Mouse (Mus musculus) hindbrain, postnatal 0 days (tissue): Measurements from ENCODE around the gene Rgp1. TPM values are rescaled to one million over a fixed set of nuclear protein-coding genes. Genes with fewer than 3 reads are reported as not detected.
A peak's percentile ranks its signal among the peaks of the same experiment; 100 is the strongest.

Experiments
- ATAC-seq: fragments of 200-750 bp; cut with Nextera tagmentation; 2 replicates; pipeline ENCODE4 v1.8.0; 2017; ENCODE audit warnings: mild to moderate bottlenecking, moderate TSS enrichment, moderate library complexity
- DNase-seq: peaks from one replicate; pipeline ENCODE4 v3.0.0-alpha.2; 2015; ENCODE audit warnings: low spot score
- H3K27ac ChIP-seq: fragments of 300-500 bp; sonication (generic); 2 replicates; pipeline ENCODE4 v1.5.1; 2014; ENCODE audit warnings: mild to moderate bottlenecking
- H3K27me3 ChIP-seq: fragments of 300-500 bp; sonication (generic); 2 replicates; pipeline ENCODE4 v1.6.1; 2014; ENCODE audit warnings: low read length, mixed read lengths; ENCODE audit not compliant: insufficient read depth
- H3K36me3 ChIP-seq: fragments of 300-500 bp; sonication (generic); 2 replicates; pipeline ENCODE4 v1.6.1; 2014; ENCODE audit warnings: low read length, mixed read lengths; ENCODE audit not compliant: insufficient read depth
- H3K4me1 ChIP-seq: fragments of 300-500 bp; sonication (generic); 2 replicates; pipeline ENCODE4 v1.6.1; 2014; ENCODE audit warnings: antibody characterized with exemption, low read length, mixed read lengths; ENCODE audit not compliant: insufficient read depth
- H3K4me2 ChIP-seq: fragments of 300-500 bp; sonication (generic); 2 replicates; pipeline ENCODE4 v1.6.1; 2014; ENCODE audit warnings: low read depth, mild to moderate bottlenecking, low read length, moderate library complexity, mixed read lengths
- H3K4me3 ChIP-seq: fragments of 300-500 bp; sonication (generic); 2 replicates; pipeline ENCODE4 v1.5.1; 2014; ENCODE audit warnings: low read length
- H3K9ac ChIP-seq: fragments of 300-500 bp; sonication (generic); replicated peaks from 2 replicates; pipeline ENCODE4 v1.6.1; 2014; ENCODE audit warnings: mild to moderate bottlenecking, low read length, moderate library complexity, mixed read lengths
- H3K9me3 ChIP-seq: fragments of 300-500 bp; sonication (generic); 2 replicates; pipeline ENCODE4 v1.6.1; 2016; ENCODE audit warnings: low read length, mixed read lengths
- CTCF ChIP-seq: IDR thresholded peaks from 2 replicates; pipeline ENCODE4 v1.5.1; 2016; ENCODE audit warnings: antibody characterized with exemption, control low read depth, low read depth
- WGBS: fragments of 180-500 bp; shearing (Covaris S2); extraction: QIAGEN DNeasy Blood & Tissue Kit; methylation state at CpG from one replicate; pipeline ENCODE4 v1.1.7; 2014; 5-methylcytosine and 5-hydroxymethylcytosine counted together
- polyA plus RNA-seq: library from polyadenylated mRNA; unstranded; fragments of >200 nt; fragmentation: Nextera tagmentation; extraction: Ambion mirVana; gene quantifications from 2 replicates; pipeline ENCODE4 v1.2.1, GENCODE M21; 2015
- total RNA-seq: library from RNA; depleted of rRNA; stranded (reverse); fragments of >200 nt; gene quantifications from 2 replicates; pipeline ENCODE4 v1.2.3, GENCODE M21; 2014

Gene Rgp1
- total and polyA plus RNA-seq, 2 experiments from 2014 or later = 13.5 to 31.2 TPM

DNA sequence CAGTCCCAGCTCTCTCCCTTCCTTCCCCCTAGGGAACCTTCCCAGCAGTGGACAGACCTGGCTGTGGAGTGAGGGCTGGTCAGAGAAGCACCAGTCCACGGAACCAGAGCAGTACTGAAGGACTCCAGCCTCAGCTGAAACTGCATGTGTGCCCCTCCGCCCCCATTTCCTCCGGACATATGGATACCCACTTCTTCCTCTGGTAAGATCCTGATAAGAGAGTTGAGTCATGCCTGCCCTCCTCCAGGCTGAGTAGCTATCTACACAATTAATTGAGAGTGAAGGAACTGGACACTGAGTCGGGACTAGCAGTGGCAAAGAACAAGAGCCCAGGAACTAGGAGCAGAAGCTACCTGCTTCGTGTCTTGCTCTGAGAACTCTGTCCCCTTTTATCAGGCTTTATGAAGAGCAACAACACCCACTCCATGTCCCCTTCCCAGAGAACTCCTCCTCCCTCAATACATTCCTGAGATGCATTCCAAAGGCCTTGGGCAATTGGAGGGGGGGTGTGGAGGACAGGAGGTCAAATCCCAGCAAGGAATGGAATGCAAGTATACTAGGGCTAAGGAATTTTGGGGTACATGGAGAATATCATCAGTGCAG lies 20.4 kb upstream of the Rgp1 start:
- no peak for TF ChIP-seq CTCF
- Histone ChIP-seq H3K9me3 (no peaks in the 10 kb centered on the region), H3K36me3 (peaks cover 35% of the 10 kb centered on the region), H3K27me3 (no peaks in the 10 kb centered on the region), H3K4me2 (peak overlapping the region; percentile 25; the same call in 1 of the 2 replicates), H3K9ac (no peak overlapping the region), H3K4me3 (no peak overlapping the region), H3K27ac (peak overlapping the region; percentile 54; the same call in 1 of the 2 replicates), H3K4me1 (peaks cover 13% of the 10 kb centered on the region)
- ATAC-seq (no peak), DNase-seq (no peak)
- WGBS = 46% methylated on average over 5 of the region's 5 CpGs

DNA sequence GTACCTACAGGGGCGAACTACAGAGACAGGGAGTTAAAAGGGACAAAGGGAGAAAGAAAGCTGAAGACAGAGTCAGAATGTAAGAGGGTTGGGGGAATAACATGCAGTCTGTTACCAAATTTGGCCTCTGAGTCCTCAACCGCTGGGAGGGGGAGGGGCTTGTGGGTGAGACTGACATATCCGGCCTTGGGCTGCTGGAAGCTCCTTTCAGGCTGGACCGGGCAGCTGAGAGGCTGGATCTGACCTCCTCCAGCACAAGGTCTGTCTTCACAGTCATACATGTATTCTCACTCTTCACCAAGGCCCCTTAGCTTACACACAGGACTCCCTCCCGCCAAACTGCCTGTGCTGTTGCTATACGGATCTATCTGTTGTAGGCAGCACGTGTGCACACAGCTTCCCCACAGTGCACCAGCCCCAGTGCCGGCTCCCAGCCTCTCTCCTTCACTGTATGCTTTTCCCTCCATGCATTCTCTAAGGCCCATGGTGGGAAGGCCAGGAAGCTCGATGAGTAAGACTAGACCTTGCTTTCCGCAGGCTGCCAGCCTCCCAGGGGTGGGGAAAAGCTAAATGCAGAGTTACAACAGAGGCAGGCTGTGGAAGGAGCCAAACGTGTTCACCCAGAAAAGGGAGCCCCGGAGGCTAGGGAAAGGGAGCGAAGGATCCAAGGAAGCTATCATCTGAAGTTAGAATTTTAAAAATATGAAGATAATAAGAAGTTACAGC lies 19.7 kb upstream of the Rgp1 start:
- H3K4me1 ChIP-seq = peaks cover 18% of the 10 kb centered on the region
- TF ChIP-seq CTCF = no peak
- H3K36me3 ChIP-seq = peaks cover 28% of the 10 kb centered on the region
- WGBS = 28% methylated on average over 13 of the region's 13 CpGs
- H3K9me3 ChIP-seq = no peaks in the 10 kb centered on the region
- ATAC-seq (no peak), DNase-seq (peak; percentile 21)
- H3K27me3 ChIP-seq = no peaks in the 10 kb centered on the region
- peak overlapping the region; percentile 25; the same call in 1 of the 2 replicates for H3K4me2 ChIP-seq
- H3K27ac ChIP-seq = peak overlapping the region; percentile 54; the same call in 1 of the 2 replicates
- no peak overlapping the region for H3K4me3 ChIP-seq
- H3K9ac ChIP-seq = 0 out of 2 replicates have a peak overlapping the region, but pooled peaks have one; percentile 3

DNA sequence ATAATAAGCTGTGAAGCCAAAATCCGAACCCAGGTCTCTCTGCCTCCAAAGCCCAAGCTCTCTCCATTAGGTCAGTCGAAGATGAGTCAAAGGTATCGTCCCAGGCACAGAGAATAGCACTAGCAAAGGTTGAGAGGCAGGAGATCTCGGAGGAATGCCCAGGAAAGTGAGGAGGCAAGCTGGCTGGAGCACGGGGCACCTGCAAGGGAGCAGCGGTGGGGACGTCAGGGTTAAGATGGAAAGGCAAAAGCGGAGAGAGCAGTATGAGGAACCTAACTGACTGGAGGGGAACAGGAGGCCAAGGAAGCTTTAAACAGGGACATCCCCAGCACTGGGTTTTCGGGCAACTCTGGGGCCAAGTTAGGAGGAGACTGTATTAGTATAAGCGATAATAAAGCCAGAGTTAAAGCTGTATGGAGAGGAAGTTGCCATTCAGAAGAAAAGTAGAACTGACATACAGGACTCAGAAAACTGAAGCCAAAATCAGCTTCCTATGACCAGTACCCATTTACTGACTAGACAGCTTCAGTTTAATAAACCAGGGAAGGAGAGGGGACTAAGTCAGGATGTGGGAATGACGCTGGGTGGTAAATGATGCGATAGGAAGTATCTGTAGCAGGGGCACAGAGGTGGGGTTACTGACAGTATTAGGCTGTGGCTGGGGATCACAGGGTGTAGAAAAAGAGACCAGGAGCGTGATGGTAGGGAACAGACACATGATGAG lies 18.8 kb upstream of the Rgp1 start:
- H3K27ac ChIP-seq = no peak overlapping the region
- peaks cover 19% of the 10 kb centered on the region for H3K36me3 ChIP-seq
- no peaks in the 10 kb centered on the region for H3K9me3 ChIP-seq
- no peak overlapping the region; the same call in 1 of the 2 replicates for H3K9ac ChIP-seq
- no peak overlapping the region for H3K4me3 ChIP-seq
- H3K27me3 ChIP-seq = no peaks in the 10 kb centered on the region
- DNase-seq (no peak), ATAC-seq (no peak)
- TF ChIP-seq CTCF = no peak
- H3K4me2 ChIP-seq = peak overlapping the region; percentile 64; the same call in 1 of the 2 replicates
- peaks cover 18% of the 10 kb centered on the region for H3K4me1 ChIP-seq
- 83% methylated on average over 13 of the region's 13 CpGs for WGBS

DNA sequence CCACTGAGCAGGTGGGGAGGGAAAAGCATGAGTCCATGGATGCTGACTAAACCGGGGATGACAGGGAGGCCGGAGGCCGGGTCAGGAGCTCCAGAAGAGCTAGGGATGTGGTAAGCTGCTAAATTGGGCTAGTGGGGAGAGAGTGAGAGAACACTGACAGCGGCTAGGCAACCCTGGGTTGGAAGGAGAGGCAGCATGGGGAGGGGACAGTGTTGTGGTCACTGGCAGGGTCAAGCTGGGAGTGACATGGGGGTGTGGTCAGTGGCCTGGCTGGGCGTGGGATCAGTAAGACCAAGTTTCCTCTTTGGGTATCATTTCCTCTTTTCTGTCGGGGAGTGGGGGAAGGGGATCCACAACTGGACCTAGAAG lies 18.3 kb upstream of the Rgp1 start:
- H3K27ac ChIP-seq = no peak overlapping the region
- H3K4me3 ChIP-seq = no peak overlapping the region
- no peak for TF ChIP-seq CTCF
- H3K4me2 ChIP-seq = peak overlapping the region; percentile 64
- H3K4me1 ChIP-seq = peaks cover 18% of the 10 kb centered on the region
- WGBS = 54% methylated on average over 5 of the region's 6 CpGs
- no peaks in the 10 kb centered on the region for H3K9me3 ChIP-seq
- no peak for ATAC-seq
- H3K27me3 ChIP-seq = no peaks in the 10 kb centered on the region
- peaks cover 18% of the 10 kb centered on the region for H3K36me3 ChIP-seq
- DNase-seq = no peak
- H3K9ac ChIP-seq = no peak overlapping the region; the same call in 1 of the 2 replicates

DNA sequence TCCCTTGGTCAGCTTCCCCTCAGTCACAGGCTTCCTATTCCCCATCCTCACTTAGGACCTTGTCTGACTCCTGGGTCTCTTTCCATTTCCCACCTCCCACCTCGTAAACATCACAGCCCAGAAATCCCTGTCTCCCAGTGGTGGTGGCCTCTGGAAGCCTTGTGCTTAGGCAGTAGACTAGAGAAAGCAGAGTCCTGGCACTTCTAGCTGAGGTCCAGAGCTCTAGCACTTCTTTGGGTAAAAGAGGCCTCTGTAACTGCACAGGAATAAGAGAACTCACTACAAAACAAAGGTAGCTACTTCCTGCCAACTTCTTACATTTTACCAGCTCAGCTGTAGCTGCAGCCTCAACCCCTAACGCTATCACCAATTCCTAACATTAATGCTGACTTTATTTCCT lies 17.5 kb upstream of the Rgp1 start:
- WGBS = 33% methylated on average over 2 of the region's 2 CpGs
- peaks cover 18% of the 10 kb centered on the region for H3K4me1 ChIP-seq
- H3K9ac ChIP-seq = peak overlapping the region; percentile 91
- peak overlapping the region; percentile 64 for H3K4me2 ChIP-seq
- peak overlapping the region; percentile 85 for H3K4me3 ChIP-seq
- peaks cover 18% of the 10 kb centered on the region for H3K36me3 ChIP-seq
- no peak overlapping the region for H3K27ac ChIP-seq
- no peak for DNase-seq
- no peaks in the 10 kb centered on the region for H3K9me3 ChIP-seq
- ATAC-seq = no peak
- no peaks in the 10 kb centered on the region for H3K27me3 ChIP-seq
- no peak for TF ChIP-seq CTCF

DNA sequence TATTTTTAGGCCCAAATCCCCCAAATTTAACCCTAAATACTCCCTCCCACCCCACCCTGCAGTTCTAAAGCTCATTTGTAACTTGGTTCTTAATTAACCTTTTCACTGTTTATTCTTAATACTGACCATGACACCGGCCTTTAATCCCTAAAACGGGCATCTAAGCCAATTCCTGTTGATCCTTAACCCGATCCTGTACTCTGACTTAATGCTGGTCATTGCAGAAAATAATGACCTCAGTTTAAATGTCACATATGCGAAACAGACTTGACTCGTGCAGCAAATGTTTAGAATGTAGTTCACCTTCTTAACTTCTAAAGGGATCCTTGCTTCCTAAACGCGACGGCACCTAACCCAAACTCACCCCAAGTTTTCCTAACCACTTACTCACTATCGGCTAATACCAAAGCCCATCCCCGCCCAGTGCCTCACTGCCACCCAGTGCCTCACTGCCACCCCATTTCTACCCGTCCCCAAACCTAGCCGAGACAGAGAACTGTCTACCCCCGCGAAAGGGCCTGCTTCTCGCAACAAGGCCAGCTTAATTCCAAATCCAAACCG lies 17.0 kb upstream of the Rgp1 start:
- Histone ChIP-seq H3K9ac (peak overlapping the region; percentile 91), H3K27ac (peak overlapping the region; percentile 95), H3K4me2 (peak overlapping the region; percentile 64), H3K36me3 (peaks cover 21% of the 10 kb centered on the region), H3K9me3 (no peaks in the 10 kb centered on the region), H3K27me3 (no peaks in the 10 kb centered on the region), H3K4me3 (peak overlapping the region; percentile 85), H3K4me1 (peaks cover 18% of the 10 kb centered on the region)
- no peak; the same call in 1 of the 2 replicates for ATAC-seq
- DNase-seq = no peak
- no peak for TF ChIP-seq CTCF
- 3% methylated on average over 16 of the region's 16 CpGs for WGBS
